Mouse (Mus musculus): ENCODE data around the gene Sirt4. TPM values are rescaled to one million over a fixed set of nuclear protein-coding genes. Genes with fewer than 3 reads are reported as not detected.

Gene Sirt4
- polyA plus RNA-seq, 1 experiment: 22.2 TPM

DNA sequence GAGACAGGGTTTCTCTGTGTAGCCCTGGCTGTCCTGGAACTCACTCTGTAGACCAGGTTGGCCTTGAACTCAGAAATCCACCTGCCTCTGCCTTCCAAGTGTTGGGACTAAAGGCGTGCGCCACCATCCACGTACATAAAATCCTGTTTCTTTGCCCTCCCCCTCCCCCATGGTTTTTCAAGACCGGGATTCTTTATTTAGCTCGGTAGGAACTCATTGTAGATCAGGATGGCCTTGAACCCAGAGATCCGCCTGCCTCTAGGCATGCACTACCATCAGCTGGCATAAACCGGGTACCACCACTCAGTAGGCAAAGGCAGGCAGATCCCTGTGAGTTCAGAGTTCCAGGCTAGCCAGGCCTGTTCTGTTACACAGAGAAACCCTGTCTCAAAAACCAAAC is 32.4 kb upstream of the Sirt4 start:
- Histone ChIP-seq H3K4me3 (ENCODE audit: low read depth, low read length) (no peak overlapping the region; the same call in 1 of the 2 replicates), H3K27ac (ENCODE audit: insufficient read depth, low read length) (peak overlapping the region; percentile 70), H3K9ac (ENCODE audit: low read depth, poor library complexity, severe bottlenecking) (peak overlapping the region; percentile 62; the same call in 1 of the 2 replicates), H3K36me3 (ENCODE audit: control insufficient read depth, insufficient read depth, low read length, poor library complexity, severe bottlenecking) (no peaks in the 10 kb centered on the region), H3K27me3 (ENCODE audit: control insufficient read depth, insufficient read depth, low read length, poor library complexity, severe bottlenecking) (no peaks in the 10 kb centered on the region), H3K4me1 (ENCODE audit: control insufficient read depth, insufficient read depth, low read length) (peaks cover 9% of the 10 kb centered on the region), H3K9me3 (replicated peaks; ENCODE audit: control insufficient read depth, insufficient read depth, low read length, poor library complexity, severe bottlenecking) (no peaks in the 10 kb centered on the region)
- TF ChIP-seq POLR2A (IDR thresholded peaks at IDR 0.05; ENCODE audit: insufficient read depth, low read length) (no peak), CTCF (IDR thresholded peaks at IDR 0.05; ENCODE audit: low read depth, low read length) (no peak), EP300 (IDR thresholded peaks at IDR 0.05; ENCODE audit: insufficient read depth, low read depth, low read length) (no peak)

DNA sequence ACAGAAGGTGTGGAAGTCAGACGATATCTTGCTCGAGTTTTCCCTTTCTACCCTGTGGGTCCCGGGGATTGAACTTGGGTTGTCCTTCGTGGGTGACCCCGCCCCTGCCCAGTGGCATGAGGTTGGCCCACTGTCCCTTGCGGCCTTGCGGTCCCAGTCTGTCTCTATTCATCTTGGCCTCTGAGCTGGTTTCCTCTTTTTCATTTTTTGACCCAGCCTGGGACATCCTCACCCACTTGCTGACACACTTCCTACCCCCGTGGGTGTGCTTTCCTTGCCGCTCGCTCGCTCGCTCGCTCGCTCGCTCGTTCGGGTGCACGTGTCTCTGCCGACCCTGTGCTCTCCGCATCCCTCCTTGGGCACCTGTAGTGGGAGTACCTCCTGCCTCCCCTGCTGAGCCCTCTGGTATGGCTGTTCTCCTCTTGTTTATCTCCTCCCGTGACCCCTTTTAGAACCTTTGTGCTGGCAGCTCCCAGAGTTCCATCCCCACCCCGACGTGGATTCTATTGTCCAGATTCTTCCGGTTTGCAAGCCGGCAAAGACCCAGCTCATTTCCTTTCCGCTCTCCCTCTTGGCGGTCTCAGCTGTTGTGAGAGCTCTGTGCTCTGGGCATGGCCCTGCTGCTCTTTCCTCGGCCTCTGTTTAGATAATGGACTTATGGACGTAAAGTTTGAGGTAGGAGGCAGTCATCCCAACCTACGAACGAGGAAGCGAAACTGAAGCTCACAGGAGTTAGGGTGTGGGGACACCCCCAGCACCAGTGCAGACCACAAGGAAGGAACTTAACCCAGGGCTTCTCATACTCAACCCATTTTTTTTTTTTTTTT is 31.8 kb upstream of the Sirt4 start:
- no peaks in the 10 kb centered on the region for H3K36me3 ChIP-seq (ENCODE audit: control insufficient read depth, insufficient read depth, low read length, poor library complexity, severe bottlenecking)
- no peak for TF ChIP-seq CTCF (IDR thresholded peaks at IDR 0.05; ENCODE audit: low read depth, low read length)
- TF ChIP-seq POLR2A (IDR thresholded peaks at IDR 0.05; ENCODE audit: insufficient read depth, low read length): no peak
- peak; percentile 57 for TF ChIP-seq EP300 (IDR thresholded peaks at IDR 0.05; ENCODE audit: insufficient read depth, low read depth, low read length)
- no peaks in the 10 kb centered on the region for H3K9me3 ChIP-seq (replicated peaks; ENCODE audit: control insufficient read depth, insufficient read depth, low read length, poor library complexity, severe bottlenecking)
- H3K4me3 ChIP-seq (ENCODE audit: low read depth, low read length): peak overlapping the region; percentile 38
- H3K4me1 ChIP-seq (ENCODE audit: control insufficient read depth, insufficient read depth, low read length): peaks cover 7% of the 10 kb centered on the region
- no peaks in the 10 kb centered on the region for H3K27me3 ChIP-seq (ENCODE audit: control insufficient read depth, insufficient read depth, low read length, poor library complexity, severe bottlenecking)
- H3K27ac ChIP-seq (ENCODE audit: insufficient read depth, low read length): peak overlapping the region; percentile 70
- peak overlapping the region; percentile 62 for H3K9ac ChIP-seq (ENCODE audit: low read depth, poor library complexity, severe bottlenecking)

DNA sequence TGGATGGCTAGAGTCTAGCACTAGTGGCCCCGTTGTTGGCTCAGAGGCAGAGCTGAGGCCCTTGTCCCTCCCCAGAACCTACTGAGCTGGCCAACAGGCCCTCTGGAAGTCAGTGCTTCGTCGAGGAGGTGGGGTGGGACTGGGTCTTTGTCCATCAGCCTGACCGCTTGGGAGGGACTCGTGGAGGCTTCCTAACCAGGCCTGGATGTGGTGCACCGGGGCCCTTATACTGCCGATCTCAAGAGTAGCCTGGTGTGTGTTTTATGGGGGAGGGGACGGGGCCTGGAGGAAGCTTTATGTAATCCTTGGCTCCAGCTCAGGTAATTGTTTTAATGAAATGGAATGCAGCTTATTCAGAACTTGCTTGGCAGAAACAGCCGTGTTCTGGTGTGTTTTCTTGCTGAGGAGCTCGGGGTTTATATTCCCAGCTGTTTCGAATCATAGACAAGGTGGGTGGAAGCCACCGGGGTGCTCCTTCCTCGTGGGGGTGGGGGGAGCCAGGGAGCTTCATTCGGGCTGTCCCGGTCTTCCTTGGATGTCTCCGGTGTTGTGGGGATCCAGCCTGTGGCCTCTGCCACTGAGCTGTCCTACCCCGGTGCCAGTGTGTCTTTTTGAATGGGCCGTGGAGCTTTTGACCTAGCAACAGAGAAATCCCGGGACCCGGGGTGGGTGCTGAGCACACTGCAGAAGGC is 30.5 kb upstream of the Sirt4 start:
- Histone ChIP-seq H3K27me3 (ENCODE audit: control insufficient read depth, insufficient read depth, low read length, poor library complexity, severe bottlenecking) (no peaks in the 10 kb centered on the region), H3K4me1 (ENCODE audit: control insufficient read depth, insufficient read depth, low read length) (peaks cover 5% of the 10 kb centered on the region), H3K27ac (ENCODE audit: insufficient read depth, low read length) (peak overlapping the region; percentile 18), H3K9ac (ENCODE audit: low read depth, poor library complexity, severe bottlenecking) (peak overlapping the region; percentile 62), H3K9me3 (replicated peaks; ENCODE audit: control insufficient read depth, insufficient read depth, low read length, poor library complexity, severe bottlenecking) (no peaks in the 10 kb centered on the region), H3K4me3 (ENCODE audit: low read depth, low read length) (no peak overlapping the region), H3K36me3 (ENCODE audit: control insufficient read depth, insufficient read depth, low read length, poor library complexity, severe bottlenecking) (no peaks in the 10 kb centered on the region)
- TF ChIP-seq CTCF (IDR thresholded peaks at IDR 0.05; ENCODE audit: low read depth, low read length): no peak
- no peak for TF ChIP-seq EP300 (IDR thresholded peaks at IDR 0.05; ENCODE audit: insufficient read depth, low read depth, low read length)
- TF ChIP-seq POLR2A (IDR thresholded peaks at IDR 0.05; ENCODE audit: insufficient read depth, low read length): no peak

DNA sequence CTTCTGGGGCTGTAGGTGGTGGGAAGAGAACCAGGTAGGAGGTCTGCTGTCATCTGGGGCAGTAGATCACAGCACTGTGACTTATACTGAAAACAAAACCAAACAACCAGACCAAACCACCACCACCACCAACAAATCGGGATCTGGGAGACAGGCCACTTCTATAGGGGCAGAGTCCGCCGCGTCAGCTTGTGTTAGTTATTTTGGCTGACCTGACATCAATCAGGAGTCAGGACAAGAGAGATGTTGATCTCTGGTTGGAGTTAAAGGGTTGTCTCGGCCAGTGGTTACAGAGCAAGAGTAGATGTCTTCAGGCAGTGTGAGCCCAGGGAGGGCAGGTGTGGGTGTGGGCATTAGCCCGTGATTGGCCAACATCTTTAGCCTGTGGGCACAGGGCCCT is 29.8 kb upstream of the Sirt4 start:
- no peaks in the 10 kb centered on the region for H3K9me3 ChIP-seq (replicated peaks; ENCODE audit: control insufficient read depth, insufficient read depth, low read length, poor library complexity, severe bottlenecking)
- peaks cover 8% of the 10 kb centered on the region for H3K4me1 ChIP-seq (ENCODE audit: control insufficient read depth, insufficient read depth, low read length)
- H3K27me3 ChIP-seq (ENCODE audit: control insufficient read depth, insufficient read depth, low read length, poor library complexity, severe bottlenecking): no peaks in the 10 kb centered on the region
- H3K4me3 ChIP-seq (ENCODE audit: low read depth, low read length): no peak overlapping the region
- H3K36me3 ChIP-seq (ENCODE audit: control insufficient read depth, insufficient read depth, low read length, poor library complexity, severe bottlenecking): no peaks in the 10 kb centered on the region
- TF ChIP-seq EP300 (IDR thresholded peaks at IDR 0.05; ENCODE audit: insufficient read depth, low read depth, low read length) (no peak), POLR2A (IDR thresholded peaks at IDR 0.05; ENCODE audit: insufficient read depth, low read length) (no peak), CTCF (IDR thresholded peaks at IDR 0.05; ENCODE audit: low read depth, low read length) (no peak)
- H3K9ac ChIP-seq (ENCODE audit: low read depth, poor library complexity, severe bottlenecking): peak overlapping the region; percentile 62; the same call in 1 of the 2 replicates
- H3K27ac ChIP-seq (ENCODE audit: insufficient read depth, low read length): peak overlapping the region; percentile 18

DNA sequence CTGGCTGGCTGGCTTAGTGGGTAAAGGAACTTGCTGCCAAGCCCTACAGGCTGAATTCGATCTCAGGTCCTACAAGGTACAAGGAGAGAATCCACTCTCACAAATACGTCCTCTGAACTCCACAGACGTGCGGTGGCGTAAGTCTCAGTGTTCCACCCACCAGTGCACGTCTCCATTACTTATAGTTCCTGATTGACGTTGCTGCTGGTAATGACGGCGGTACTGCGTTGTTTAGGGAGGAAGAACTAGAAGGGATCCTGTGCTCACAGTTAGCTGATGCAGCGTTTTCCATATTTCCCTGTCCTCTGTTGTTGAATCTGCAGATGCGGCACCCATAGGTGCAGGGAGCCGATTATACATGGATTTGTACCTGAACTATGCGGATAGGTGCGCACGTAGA is 29.2 kb upstream of the Sirt4 start:
- Histone ChIP-seq H3K9me3 (replicated peaks; ENCODE audit: control insufficient read depth, insufficient read depth, low read length, poor library complexity, severe bottlenecking) (no peaks in the 10 kb centered on the region), H3K27ac (ENCODE audit: insufficient read depth, low read length) (no peak overlapping the region), H3K36me3 (ENCODE audit: control insufficient read depth, insufficient read depth, low read length, poor library complexity, severe bottlenecking) (no peaks in the 10 kb centered on the region), H3K27me3 (ENCODE audit: control insufficient read depth, insufficient read depth, low read length, poor library complexity, severe bottlenecking) (no peaks in the 10 kb centered on the region), H3K4me1 (ENCODE audit: control insufficient read depth, insufficient read depth, low read length) (peaks cover 8% of the 10 kb centered on the region), H3K9ac (ENCODE audit: low read depth, poor library complexity, severe bottlenecking) (no peak overlapping the region), H3K4me3 (ENCODE audit: low read depth, low read length) (no peak overlapping the region)
- TF ChIP-seq EP300 (IDR thresholded peaks at IDR 0.05; ENCODE audit: insufficient read depth, low read depth, low read length) (no peak), CTCF (IDR thresholded peaks at IDR 0.05; ENCODE audit: low read depth, low read length) (no peak), POLR2A (IDR thresholded peaks at IDR 0.05; ENCODE audit: insufficient read depth, low read length) (no peak)

DNA sequence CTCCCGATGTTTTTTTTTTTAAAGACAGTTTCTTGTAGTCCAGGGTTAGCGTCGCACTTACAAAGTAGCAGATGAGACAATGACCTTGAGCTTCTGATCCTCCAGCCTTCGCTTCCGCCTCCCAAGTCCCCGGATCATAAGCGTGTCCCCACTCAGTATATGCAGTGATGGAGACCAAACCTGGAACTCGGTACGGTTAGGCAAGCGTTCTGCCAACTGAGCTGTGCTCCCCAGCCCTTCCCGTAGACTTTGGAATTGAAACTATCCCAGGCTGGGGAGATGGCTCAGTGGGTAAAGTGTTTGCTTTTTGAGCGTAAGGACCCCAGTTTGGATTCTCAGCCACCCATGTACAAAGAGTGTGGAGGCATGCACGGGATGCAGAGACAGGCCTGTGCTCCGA is 28.7 kb upstream of the Sirt4 start:
- Histone ChIP-seq H3K9ac (ENCODE audit: low read depth, poor library complexity, severe bottlenecking) (no peak overlapping the region), H3K4me1 (ENCODE audit: control insufficient read depth, insufficient read depth, low read length) (peaks cover 8% of the 10 kb centered on the region), H3K9me3 (replicated peaks; ENCODE audit: control insufficient read depth, insufficient read depth, low read length, poor library complexity, severe bottlenecking) (no peaks in the 10 kb centered on the region), H3K4me3 (ENCODE audit: low read depth, low read length) (no peak overlapping the region), H3K27me3 (ENCODE audit: control insufficient read depth, insufficient read depth, low read length, poor library complexity, severe bottlenecking) (no peaks in the 10 kb centered on the region), H3K36me3 (ENCODE audit: control insufficient read depth, insufficient read depth, low read length, poor library complexity, severe bottlenecking) (no peaks in the 10 kb centered on the region), H3K27ac (ENCODE audit: insufficient read depth, low read length) (no peak overlapping the region)
- TF ChIP-seq POLR2A (IDR thresholded peaks at IDR 0.05; ENCODE audit: insufficient read depth, low read length): no peak
- no peak for TF ChIP-seq EP300 (IDR thresholded peaks at IDR 0.05; ENCODE audit: insufficient read depth, low read depth, low read length)
- TF ChIP-seq CTCF (IDR thresholded peaks at IDR 0.05; ENCODE audit: low read depth, low read length): no peak

Data from ES-Bruce4 (cell line).